Mouse (Mus musculus) lung, embryonic 15.5 days (tissue): ENCODE data around the gene Crabp2. TPM values are rescaled to one million over a fixed set of nuclear protein-coding genes. Genes with fewer than 3 reads are reported as not detected.

Experiments
- polyA plus RNA-seq: library from polyadenylated mRNA; unstranded; fragments of >200 nt; fragmentation: Nextera tagmentation; extraction: Ambion mirVana; gene quantifications from 2 replicates; pipeline ENCODE4 v1.2.1, GENCODE M21; 2015

Gene Crabp2
- polyA plus RNA-seq, 1 experiment from 2014 or later = 8.1 TPM

Other genes starting within 250 kb of the Crabp2 start
- gene Lrrc71, start 200.0 kb upstream of the Crabp2 start, polyA plus RNA-seq = 1.3 and 1.6 TPM in 2 replicates
- gene Ntrk1, start 153.5 kb upstream of the Crabp2 start, polyA plus RNA-seq = 1.2 and 2.5 TPM in 2 replicates
- gene Insrr, start 151.7 kb upstream of the Crabp2 start, polyA plus RNA-seq = 0.09 and 0.16 TPM in 2 replicates
- 29.4 and 32.4 TPM in 2 replicates for gene Pear1, start 124.4 kb upstream of the Crabp2 start, polyA plus RNA-seq
- 0.42 and 1.0 TPM in 2 replicates for gene Sh2d2a, start 101.9 kb upstream of the Crabp2 start, polyA plus RNA-seq
- 12.1 and 12.3 TPM in 2 replicates for gene Prcc, start 63.1 kb upstream of the Crabp2 start, polyA plus RNA-seq
- 258 and 260 TPM in 2 replicates for gene Hdgf, start 42.3 kb upstream of the Crabp2 start, polyA plus RNA-seq
- gene Mrpl24, start 29.2 kb upstream of the Crabp2 start, polyA plus RNA-seq = 70.5 and 70.9 TPM in 2 replicates
- gene Isg20l2, start 18.4 kb upstream of the Crabp2 start, polyA plus RNA-seq = 60.1 and 63.0 TPM in 2 replicates
- gene Rrnad1, start 17.9 kb upstream of the Crabp2 start, polyA plus RNA-seq = 18.3 and 18.5 TPM in 2 replicates
- gene Nes, start 22.4 kb downstream of the Crabp2 start, polyA plus RNA-seq = 30.1 and 32.4 TPM in 2 replicates
- 0.07 and 0.18 TPM in 2 replicates for gene Bcan, start 51.6 kb downstream of the Crabp2 start, polyA plus RNA-seq
- gene Hapln2, start 78.9 kb downstream of the Crabp2 start, polyA plus RNA-seq = 0.07 and 0.23 TPM in 2 replicates
- 30.6 and 31.6 TPM in 2 replicates for gene Gpatch4, start 94.4 kb downstream of the Crabp2 start, polyA plus RNA-seq
- gene Naxe, start 109.8 kb downstream of the Crabp2 start, polyA plus RNA-seq = 199 and 215 TPM in 2 replicates
- not detected in 2 replicates for gene Ttc24, start 129.6 kb downstream of the Crabp2 start, polyA plus RNA-seq
- 25.2 and 26.6 TPM in 2 replicates for gene Iqgap3, start 133.3 kb downstream of the Crabp2 start, polyA plus RNA-seq
- gene Mef2d, start 193.7 kb downstream of the Crabp2 start, polyA plus RNA-seq = 16.7 and 20.4 TPM in 2 replicates